Mouse (Mus musculus): Measurements from ENCODE around the gene Fam160b1. TPM values are rescaled to one million over a fixed set of nuclear protein-coding genes. Genes with fewer than 3 reads are reported as not detected.

Fam160b1 gene
- polyA plus RNA-seq, 1 experiment from 2014 or later: 13.1 TPM

GRCm38 (mm10) chr19:57386176-57386693 lies 25.8 kb downstream of the Fam160b1 start:
- DNase-seq (ENCODE audit: low spot score): no peak
- H3K9me3 ChIP-seq: no peaks in the 10 kb centered on the region
- H3K36me3 ChIP-seq (replicated peaks): peaks cover 98% of the 10 kb centered on the region
- H3K27ac ChIP-seq (replicated peaks): no peak overlapping the region
- no peak overlapping the region for H3K4me3 ChIP-seq
- WGBS: 96% methylated on average over 17 of the region's 17 CpGs
- H3K27me3 ChIP-seq (replicated peaks; ENCODE audit: low read depth, poor library complexity, severe bottlenecking): no peaks in the 10 kb centered on the region
- H3K4me1 ChIP-seq: no peaks in the 10 kb centered on the region

- H3K4me3 ChIP-seq: no peak overlapping the region
- no peaks in the 10 kb centered on the region for H3K9me3 ChIP-seq
- no peak overlapping the region for H3K27ac ChIP-seq (replicated peaks)
- no peak for DNase-seq (ENCODE audit: low spot score)
- H3K36me3 ChIP-seq (replicated peaks): peaks cover 51% of the 10 kb centered on the region
- 94% methylated on average over 3 of the region's 3 CpGs for WGBS
- 0 out of 2 replicates have a peak, but pooled peaks cover 3% of the 10 kb centered on the region for H3K4me1 ChIP-seq
- no peaks in the 10 kb centered on the region for H3K27me3 ChIP-seq (replicated peaks; ENCODE audit: low read depth, poor library complexity, severe bottlenecking)
These were observed 31.1 kb downstream of the Fam160b1 start for GRCm38 (mm10) chr19:57391545-57391944.

GRCm38 (mm10) chr19:57393357-57393957 lies 33.0 kb downstream of the Fam160b1 start:
- no peak overlapping the region for H3K4me3 ChIP-seq
- 0 out of 2 replicates have a peak, but pooled peaks cover 3% of the 10 kb centered on the region for H3K4me1 ChIP-seq
- H3K27me3 ChIP-seq (replicated peaks; ENCODE audit: low read depth, poor library complexity, severe bottlenecking): no peaks in the 10 kb centered on the region
- no peaks in the 10 kb centered on the region for H3K9me3 ChIP-seq
- DNase-seq (ENCODE audit: low spot score): no peak
- no peak overlapping the region for H3K27ac ChIP-seq (replicated peaks)
- H3K36me3 ChIP-seq (replicated peaks): peaks cover 34% of the 10 kb centered on the region
- 85% methylated on average over 6 of the region's 6 CpGs for WGBS

GRCm38 (mm10) chr19:57396609-57397008 lies 36.1 kb downstream of the Fam160b1 start:
- no peak for DNase-seq (ENCODE audit: low spot score)
- WGBS: 75% methylated on average over 7 of the region's 7 CpGs
- Histone ChIP-seq H3K4me1 (0 out of 2 replicates have a peak, but pooled peaks cover 3% of the 10 kb centered on the region), H3K4me3 (no peak overlapping the region), H3K9me3 (no peaks in the 10 kb centered on the region), H3K27me3 (replicated peaks; ENCODE audit: low read depth, poor library complexity, severe bottlenecking) (no peaks in the 10 kb centered on the region), H3K36me3 (replicated peaks) (peaks cover 2% of the 10 kb centered on the region), H3K27ac (replicated peaks) (no peak overlapping the region)

GRCm38 (mm10) chr19:57402364-57402763 lies 41.9 kb downstream of the Fam160b1 start:
- Histone ChIP-seq H3K4me1 (peaks cover 13% of the 10 kb centered on the region), H3K4me3 (no peak overlapping the region), H3K27me3 (replicated peaks; ENCODE audit: low read depth, poor library complexity, severe bottlenecking) (no peaks in the 10 kb centered on the region), H3K27ac (replicated peaks) (no peak overlapping the region), H3K9me3 (no peaks in the 10 kb centered on the region), H3K36me3 (replicated peaks) (no peaks in the 10 kb centered on the region)
- 80% methylated on average over 6 of the region's 6 CpGs for WGBS
- no peak for DNase-seq (ENCODE audit: low spot score)

GRCm38 (mm10) chr19:57403700-57404501 lies 43.4 kb downstream of the Fam160b1 start:
- H3K36me3 ChIP-seq (replicated peaks): no peaks in the 10 kb centered on the region
- peak overlapping the region; percentile 14; the same call in 1 of the 2 replicates for H3K27ac ChIP-seq (replicated peaks)
- H3K4me1 ChIP-seq: peaks cover 20% of the 10 kb centered on the region
- H3K9me3 ChIP-seq: no peaks in the 10 kb centered on the region
- no peaks in the 10 kb centered on the region for H3K27me3 ChIP-seq (replicated peaks; ENCODE audit: low read depth, poor library complexity, severe bottlenecking)
- 10% methylated on average over 24 of the region's 24 CpGs for WGBS
- peak overlapping the region; percentile 44 for H3K4me3 ChIP-seq
- peak; percentile 91 for DNase-seq (ENCODE audit: low spot score)

DNA sequence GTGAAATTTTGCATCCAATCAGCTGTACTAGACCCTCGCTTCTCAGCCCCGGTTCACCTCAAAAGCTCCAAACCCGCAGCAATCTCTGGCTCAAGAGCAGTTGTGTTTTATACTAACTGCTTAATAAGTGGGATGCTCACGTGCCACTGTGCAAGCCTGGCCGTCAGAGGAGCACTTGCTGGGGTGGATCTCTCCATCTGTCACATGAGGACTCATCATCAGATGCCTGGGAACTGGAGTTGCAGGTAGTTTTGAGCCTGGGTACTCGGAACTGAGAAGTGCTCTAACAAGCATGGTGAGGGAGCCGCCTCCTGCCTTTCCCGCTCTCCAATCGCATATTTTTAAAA lies 44.0 kb downstream of the Fam160b1 start:
- H3K36me3 ChIP-seq (replicated peaks): no peaks in the 10 kb centered on the region
- peaks cover 20% of the 10 kb centered on the region for H3K4me1 ChIP-seq
- H3K27ac ChIP-seq (replicated peaks): peak overlapping the region; percentile 48; the same call in 1 of the 2 replicates
- no peaks in the 10 kb centered on the region for H3K9me3 ChIP-seq
- H3K4me3 ChIP-seq: peak overlapping the region; percentile 44
- DNase-seq (ENCODE audit: low spot score): no peak
- H3K27me3 ChIP-seq (replicated peaks; ENCODE audit: low read depth, poor library complexity, severe bottlenecking): no peaks in the 10 kb centered on the region
- 5% methylated on average over 9 of the region's 9 CpGs for WGBS

GRCm38 (mm10) chr19:57407947-57408346 lies 47.5 kb downstream of the Fam160b1 start:
- no peak for DNase-seq (ENCODE audit: low spot score)
- H3K36me3 ChIP-seq (replicated peaks): no peaks in the 10 kb centered on the region
- WGBS: 83% methylated on average over 1 of the region's 1 CpGs
- no peak overlapping the region for H3K27ac ChIP-seq (replicated peaks)
- H3K27me3 ChIP-seq (replicated peaks; ENCODE audit: low read depth, poor library complexity, severe bottlenecking): no peaks in the 10 kb centered on the region
- H3K9me3 ChIP-seq: no peaks in the 10 kb centered on the region
- peaks cover 42% of the 10 kb centered on the region for H3K4me1 ChIP-seq
- H3K4me3 ChIP-seq: no peak overlapping the region

DNA sequence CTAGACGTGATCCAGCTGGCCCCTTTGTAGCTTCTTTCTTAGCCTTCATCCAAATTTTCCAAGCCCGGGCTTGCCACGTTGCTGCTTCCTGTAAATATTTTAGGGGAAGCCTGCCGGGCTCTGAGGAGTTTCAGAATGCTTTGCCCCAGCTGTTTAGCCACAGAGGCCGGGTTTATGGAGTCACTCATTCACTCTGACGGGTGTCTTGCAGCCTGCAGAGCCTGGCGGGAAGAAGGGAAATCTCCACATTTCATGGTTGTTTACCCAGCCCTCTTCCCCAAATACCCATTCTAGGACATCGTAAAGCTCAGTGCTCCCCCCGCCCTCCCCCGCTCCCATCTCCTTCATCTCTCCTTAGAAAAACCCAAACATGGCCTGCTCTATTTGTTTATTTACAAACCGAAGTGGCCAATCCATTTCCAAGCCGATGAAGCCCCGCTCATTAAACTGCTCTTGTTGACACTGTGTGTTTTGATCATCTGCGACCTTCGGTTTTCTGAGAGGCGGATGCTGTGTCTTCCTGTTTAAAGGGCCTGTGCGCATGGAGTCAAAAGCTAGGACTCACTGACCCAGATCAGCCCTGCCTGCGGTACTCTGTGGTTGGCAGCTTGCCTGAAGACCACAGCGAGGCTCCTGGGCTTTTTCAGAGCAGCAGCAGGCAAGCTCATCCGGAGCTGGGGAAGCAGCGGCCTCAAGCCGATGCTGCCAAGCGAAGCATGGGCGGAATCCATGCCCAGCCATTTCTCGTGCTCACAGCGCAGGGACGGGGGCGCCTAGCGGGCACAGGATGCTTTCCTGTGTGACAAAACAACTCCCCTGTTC lies 51.1 kb downstream of the Fam160b1 start:
- Histone ChIP-seq H3K4me1 (peaks cover 30% of the 10 kb centered on the region), H3K9me3 (no peaks in the 10 kb centered on the region), H3K4me3 (peak overlapping the region; percentile 21; the same call in 1 of the 2 replicates), H3K27ac (replicated peaks) (peak overlapping the region; percentile 78), H3K36me3 (replicated peaks) (no peaks in the 10 kb centered on the region), H3K27me3 (replicated peaks; ENCODE audit: low read depth, poor library complexity, severe bottlenecking) (no peaks in the 10 kb centered on the region)
- 44% methylated on average over 29 of the region's 29 CpGs for WGBS
- DNase-seq (ENCODE audit: low spot score): peak; percentile 61

GRCm38 (mm10) chr19:57413170-57413569 lies 52.7 kb downstream of the Fam160b1 start:
- H3K27ac ChIP-seq (replicated peaks): no peak overlapping the region
- H3K4me1 ChIP-seq: peaks cover 33% of the 10 kb centered on the region
- H3K27me3 ChIP-seq (replicated peaks; ENCODE audit: low read depth, poor library complexity, severe bottlenecking): no peaks in the 10 kb centered on the region; the same call in 1 of the 2 replicates
- WGBS: 84% methylated on average over 3 of the region's 3 CpGs
- H3K36me3 ChIP-seq (replicated peaks): no peaks in the 10 kb centered on the region
- H3K9me3 ChIP-seq: no peaks in the 10 kb centered on the region
- H3K4me3 ChIP-seq: no peak overlapping the region
- no peak for DNase-seq (ENCODE audit: low spot score)

DNA sequence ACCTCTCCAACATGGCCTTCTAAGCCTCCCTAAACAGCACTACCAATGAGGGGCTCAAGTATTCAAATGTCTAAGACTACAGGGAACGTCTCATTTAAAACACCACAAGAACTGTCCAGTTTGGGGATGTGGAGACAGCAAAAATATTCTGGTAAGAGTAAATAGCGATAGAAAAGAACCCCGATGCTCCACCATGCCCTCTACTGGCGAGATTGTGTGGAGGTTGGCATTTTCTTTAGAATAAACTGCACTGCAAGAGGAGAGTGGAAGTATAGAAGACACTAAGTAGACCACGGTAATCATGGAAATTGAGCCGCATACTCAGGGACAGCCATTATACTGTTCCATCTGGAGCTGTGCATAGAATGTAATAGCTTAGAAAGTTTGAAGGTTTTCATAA lies 53.4 kb downstream of the Fam160b1 start:
- no peaks in the 10 kb centered on the region for H3K36me3 ChIP-seq (replicated peaks)
- no peak for DNase-seq (ENCODE audit: low spot score)
- peaks cover 33% of the 10 kb centered on the region for H3K4me1 ChIP-seq
- H3K27ac ChIP-seq (replicated peaks): no peak overlapping the region
- no peak overlapping the region for H3K4me3 ChIP-seq
- WGBS: 82% methylated on average over 6 of the region's 6 CpGs
- no peaks in the 10 kb centered on the region; the same call in 1 of the 2 replicates for H3K27me3 ChIP-seq (replicated peaks; ENCODE audit: low read depth, poor library complexity, severe bottlenecking)
- no peaks in the 10 kb centered on the region for H3K9me3 ChIP-seq

All from embryonic facial prominence, embryonic 10.5 days (tissue).